Mouse (Mus musculus): Measurements from ENCODE around the gene Myo9a.

- TF ChIP-seq CTCF (IDR thresholded peaks at IDR 0.05; ENCODE audit: control insufficient read depth, insufficient read depth, low read length) (no peak), POLR2A (IDR thresholded peaks at IDR 0.05; ENCODE audit: borderline replicate concordance, control insufficient read depth, low read depth, low read length) (no peak)
These were observed 191.9 kb downstream of the Myo9a start for GRCm38 (mm10) chr9:59942501-59943085.

All from bone marrow, adult 2 months (tissue).